Mouse (Mus musculus): ENCODE data around the gene Pdzd2. TPM values are rescaled to one million over a fixed set of nuclear protein-coding genes. Genes with fewer than 3 reads are reported as not detected.

The Pdzd2 gene
- polyA plus RNA-seq, 1 experiment from 2014 or later = 19.1 TPM

- no peak for TF ChIP-seq CTCF (IDR thresholded peaks at IDR 0.05; ENCODE audit: low read depth)
- Histone ChIP-seq H3K36me3 (ENCODE audit: insufficient read depth, low read length) (no peaks in the 10 kb centered on the region), H3K9me3 (replicated peaks; ENCODE audit: low read length) (no peaks in the 10 kb centered on the region), H3K4me3 (replicated peaks; ENCODE audit: low read depth, low read length) (no peak overlapping the region), H3K4me2 (ENCODE audit: low read length) (no peak overlapping the region), H3K9ac (ENCODE audit: low read depth, low read length) (no peak overlapping the region), H3K27me3 (ENCODE audit: insufficient read depth, low read length) (no peaks in the 10 kb centered on the region), H3K4me1 (replicated peaks; ENCODE audit: insufficient read depth, low read length) (no peaks in the 10 kb centered on the region), H3K27ac (no peak overlapping the region)
- DNase-seq (ENCODE audit: low spot score) (no peak), ATAC-seq (replicated peaks; ENCODE audit: low FRiP score, low read depth) (no peak)
- WGBS = 74% methylated on average over 3 of the region's 3 CpGs
Observed at GRCm38 (mm10) chr15:12717410-12717809, 22.3 kb downstream of the Pdzd2 start.

GRCm38 (mm10) chr15:12716881-12717280 lies 22.8 kb downstream of the Pdzd2 start:
- no peaks in the 10 kb centered on the region for H3K4me1 ChIP-seq (replicated peaks; ENCODE audit: insufficient read depth, low read length)
- 72% methylated on average over 8 of the region's 8 CpGs for WGBS
- H3K4me3 ChIP-seq (replicated peaks; ENCODE audit: low read depth, low read length) = no peak overlapping the region
- no peaks in the 10 kb centered on the region for H3K36me3 ChIP-seq (ENCODE audit: insufficient read depth, low read length)
- ATAC-seq (replicated peaks; ENCODE audit: low FRiP score, low read depth) (no peak), DNase-seq (ENCODE audit: low spot score) (no peak)
- no peaks in the 10 kb centered on the region for H3K9me3 ChIP-seq (replicated peaks; ENCODE audit: low read length)
- no peak overlapping the region for H3K4me2 ChIP-seq (ENCODE audit: low read length)
- TF ChIP-seq CTCF (IDR thresholded peaks at IDR 0.05; ENCODE audit: low read depth) = no peak
- H3K27ac ChIP-seq = no peak overlapping the region
- H3K9ac ChIP-seq (ENCODE audit: low read depth, low read length) = no peak overlapping the region
- no peaks in the 10 kb centered on the region for H3K27me3 ChIP-seq (ENCODE audit: insufficient read depth, low read length)

GRCm38 (mm10) chr15:12714322-12714721 lies 25.4 kb downstream of the Pdzd2 start:
- H3K27ac ChIP-seq = no peak overlapping the region
- no peak overlapping the region for H3K4me3 ChIP-seq (replicated peaks; ENCODE audit: low read depth, low read length)
- H3K27me3 ChIP-seq (ENCODE audit: insufficient read depth, low read length) = no peaks in the 10 kb centered on the region
- WGBS = 84% methylated on average over 2 of the region's 2 CpGs
- no peaks in the 10 kb centered on the region for H3K36me3 ChIP-seq (ENCODE audit: insufficient read depth, low read length)
- TF ChIP-seq CTCF (IDR thresholded peaks at IDR 0.05; ENCODE audit: low read depth) = no peak
- DNase-seq (ENCODE audit: low spot score) (no peak), ATAC-seq (replicated peaks; ENCODE audit: low FRiP score, low read depth) (no peak)
- H3K4me2 ChIP-seq (ENCODE audit: low read length) = no peak overlapping the region
- no peaks in the 10 kb centered on the region for H3K4me1 ChIP-seq (replicated peaks; ENCODE audit: insufficient read depth, low read length)
- H3K9me3 ChIP-seq (replicated peaks; ENCODE audit: low read length) = no peaks in the 10 kb centered on the region
- H3K9ac ChIP-seq (ENCODE audit: low read depth, low read length) = no peak overlapping the region

- no peak for DNase-seq (ENCODE audit: low spot score)
- Histone ChIP-seq H3K4me3 (replicated peaks; ENCODE audit: low read depth, low read length) (no peak overlapping the region), H3K4me1 (replicated peaks; ENCODE audit: insufficient read depth, low read length) (no peaks in the 10 kb centered on the region), H3K27me3 (ENCODE audit: insufficient read depth, low read length) (no peaks in the 10 kb centered on the region), H3K9ac (ENCODE audit: low read depth, low read length) (no peak overlapping the region), H3K9me3 (replicated peaks; ENCODE audit: low read length) (no peaks in the 10 kb centered on the region), H3K36me3 (ENCODE audit: insufficient read depth, low read length) (no peaks in the 10 kb centered on the region), H3K27ac (no peak overlapping the region), H3K4me2 (ENCODE audit: low read length) (no peak overlapping the region)
- WGBS = 82% methylated on average over 2 of the region's 2 CpGs
- no peak for TF ChIP-seq CTCF (IDR thresholded peaks at IDR 0.05; ENCODE audit: low read depth)
- ATAC-seq (replicated peaks; ENCODE audit: low FRiP score, low read depth) = no peak
Observed at GRCm38 (mm10) chr15:12713216-12713615, 26.5 kb downstream of the Pdzd2 start.

- Histone ChIP-seq H3K27me3 (ENCODE audit: insufficient read depth, low read length) (no peaks in the 10 kb centered on the region), H3K27ac (no peak overlapping the region), H3K4me2 (ENCODE audit: low read length) (no peak overlapping the region), H3K4me3 (replicated peaks; ENCODE audit: low read depth, low read length) (no peak overlapping the region), H3K9ac (ENCODE audit: low read depth, low read length) (no peak overlapping the region), H3K4me1 (replicated peaks; ENCODE audit: insufficient read depth, low read length) (no peaks in the 10 kb centered on the region), H3K36me3 (ENCODE audit: insufficient read depth, low read length) (no peaks in the 10 kb centered on the region), H3K9me3 (replicated peaks; ENCODE audit: low read length) (no peaks in the 10 kb centered on the region)
- ATAC-seq (replicated peaks; ENCODE audit: low FRiP score, low read depth) (no peak), DNase-seq (ENCODE audit: low spot score) (no peak)
- WGBS = 94% methylated on average over 3 of the region's 3 CpGs
- TF ChIP-seq CTCF (IDR thresholded peaks at IDR 0.05; ENCODE audit: low read depth) = no peak
Observed at GRCm38 (mm10) chr15:12710036-12710435, 29.7 kb downstream of the Pdzd2 start.

- H3K4me1 ChIP-seq (replicated peaks; ENCODE audit: insufficient read depth, low read length) = no peaks in the 10 kb centered on the region
- DNase-seq (ENCODE audit: low spot score) (no peak), ATAC-seq (replicated peaks; ENCODE audit: low FRiP score, low read depth) (no peak)
- no peak overlapping the region for H3K4me3 ChIP-seq (replicated peaks; ENCODE audit: low read depth, low read length)
- no peak overlapping the region for H3K27ac ChIP-seq
- no peak overlapping the region for H3K4me2 ChIP-seq (ENCODE audit: low read length)
- H3K9me3 ChIP-seq (replicated peaks; ENCODE audit: low read length) = no peaks in the 10 kb centered on the region
- no peaks in the 10 kb centered on the region for H3K36me3 ChIP-seq (ENCODE audit: insufficient read depth, low read length)
- H3K27me3 ChIP-seq (ENCODE audit: insufficient read depth, low read length) = no peaks in the 10 kb centered on the region
- 6% methylated on average over 1 of the region's 1 CpGs for WGBS
- TF ChIP-seq CTCF (IDR thresholded peaks at IDR 0.05; ENCODE audit: low read depth) = no peak
- no peak overlapping the region for H3K9ac ChIP-seq (ENCODE audit: low read depth, low read length)
Observed at GRCm38 (mm10) chr15:12708297-12708696, 31.4 kb downstream of the Pdzd2 start.

GRCm38 (mm10) chr15:12706902-12707301 lies 32.8 kb downstream of the Pdzd2 start:
- H3K9me3 ChIP-seq (replicated peaks; ENCODE audit: low read length) = no peaks in the 10 kb centered on the region
- no peaks in the 10 kb centered on the region for H3K27me3 ChIP-seq (ENCODE audit: insufficient read depth, low read length)
- H3K9ac ChIP-seq (ENCODE audit: low read depth, low read length) = no peak overlapping the region
- ATAC-seq (replicated peaks; ENCODE audit: low FRiP score, low read depth) (no peak), DNase-seq (ENCODE audit: low spot score) (no peak)
- no peak overlapping the region for H3K27ac ChIP-seq
- H3K4me2 ChIP-seq (ENCODE audit: low read length) = no peak overlapping the region
- WGBS = 51% methylated on average over 3 of the region's 3 CpGs
- no peaks in the 10 kb centered on the region for H3K4me1 ChIP-seq (replicated peaks; ENCODE audit: insufficient read depth, low read length)
- no peaks in the 10 kb centered on the region for H3K36me3 ChIP-seq (ENCODE audit: insufficient read depth, low read length)
- no peak overlapping the region for H3K4me3 ChIP-seq (replicated peaks; ENCODE audit: low read depth, low read length)
- TF ChIP-seq CTCF (IDR thresholded peaks at IDR 0.05; ENCODE audit: low read depth) = no peak
